Mouse (Mus musculus) kidney, postnatal 10 days (tissue): ENCODE data around the gene Adh6b.

ENCODE experiments used
- DNase-seq: peaks from one replicate; pipeline ENCODE4 v3.0.0; 2021; ENCODE audit warnings: mixed read lengths

The Adh6b gene

GRCm38 (mm10) chr3:138341471-138341870, at the start of gene Adh6b:
TSS of gene Adh6b (plus strand) at chr3:138341775.
- no peak for DNase-seq

DNA sequence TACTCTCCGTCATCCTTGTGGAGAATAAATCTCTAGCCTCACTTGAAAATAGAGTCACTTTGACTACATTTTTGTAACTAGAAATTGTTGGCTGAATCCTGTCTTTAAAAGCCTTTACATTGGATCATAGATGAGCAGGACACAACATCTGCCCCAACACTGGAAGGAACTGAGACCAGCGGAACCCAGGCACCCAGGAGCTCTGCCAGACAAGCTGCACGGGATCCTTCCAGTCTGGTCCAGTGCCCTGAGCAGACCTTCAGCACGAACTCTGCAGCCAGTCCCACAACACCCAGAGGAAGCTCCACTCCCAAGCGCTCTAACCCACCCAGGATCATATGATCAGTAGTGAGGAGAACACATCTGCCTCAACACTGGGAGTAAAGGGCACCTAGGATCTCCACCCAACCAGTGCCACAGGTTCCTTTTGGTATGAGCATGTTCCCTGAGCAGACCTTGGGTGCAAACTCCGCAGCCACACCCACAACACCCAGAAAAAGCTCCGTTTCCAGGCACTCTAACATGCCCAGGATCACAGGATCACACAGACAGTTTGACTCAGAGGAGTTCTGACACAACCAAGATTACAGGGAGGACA, 48.2 kb upstream of the Adh6b start:
- no peak for DNase-seq

- no peak for DNase-seq
These were observed 41.4 kb upstream of the Adh6b start for GRCm38 (mm10) chr3:138300130-138300529.

DNA sequence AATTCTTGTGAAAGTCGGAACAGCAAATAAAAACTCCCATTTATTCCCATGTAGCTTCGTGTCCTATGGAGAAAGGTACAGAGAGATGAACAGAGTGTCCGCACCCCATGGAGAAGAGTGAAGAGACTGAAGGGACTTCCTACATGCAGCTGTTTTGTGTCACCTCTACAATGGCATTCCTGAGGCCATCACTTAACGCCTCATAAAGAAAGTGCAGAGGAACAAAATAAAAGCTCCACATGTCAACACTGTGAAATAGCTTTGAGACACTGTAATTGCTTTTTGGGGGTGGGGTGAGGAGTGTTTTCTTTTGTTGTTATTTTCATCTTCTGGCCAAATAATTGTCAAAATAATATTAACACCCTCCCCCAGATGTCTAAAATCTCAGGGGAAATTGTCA, 38.9 kb upstream of the Adh6b start:
- no peak for DNase-seq

GRCm38 (mm10) chr3:138303771-138304488, 37.6 kb upstream of the Adh6b start:
- DNase-seq = no peak

DNA sequence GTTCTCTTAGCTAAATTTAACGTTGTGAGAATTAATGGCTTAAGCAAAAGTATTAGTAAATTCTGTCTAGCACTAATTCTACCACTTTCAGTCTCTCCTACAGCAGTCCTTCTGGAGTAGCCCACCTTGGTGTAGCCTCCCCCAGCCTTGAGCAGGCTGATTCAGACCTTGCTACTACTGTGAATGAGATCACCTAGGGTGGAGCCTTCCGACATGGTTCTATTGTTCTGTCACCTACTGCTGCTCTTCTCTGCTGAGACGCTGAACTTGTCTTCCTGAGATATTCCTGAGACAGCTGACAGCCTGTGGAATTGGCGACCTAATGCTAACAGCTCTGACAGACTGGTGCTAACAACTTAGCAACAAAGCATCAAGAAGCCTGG, 37.1 kb upstream of the Adh6b start:
- no peak for DNase-seq

- no peak for DNase-seq
These were observed 35.9 kb upstream of the Adh6b start for GRCm38 (mm10) chr3:138305486-138306289.

DNA sequence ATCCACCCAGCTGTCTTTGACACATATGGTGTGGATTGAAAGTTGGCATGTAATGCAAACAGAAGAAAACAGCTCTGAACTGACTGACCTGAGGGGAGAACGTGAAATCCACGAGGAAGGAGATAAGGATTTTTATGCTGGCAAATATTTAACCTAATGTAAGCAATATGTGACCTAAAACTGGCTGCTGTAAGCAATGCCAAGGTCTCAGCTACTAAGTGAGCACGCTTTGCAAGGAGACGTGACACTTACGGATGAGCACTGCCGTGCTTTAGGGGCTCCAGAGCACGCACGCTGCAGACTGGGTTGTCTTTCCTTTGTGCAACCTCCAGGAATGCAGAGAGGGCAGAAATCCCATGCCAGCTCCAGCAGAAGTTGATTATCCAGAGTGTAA, 35.3 kb upstream of the Adh6b start:
- DNase-seq = no peak

GRCm38 (mm10) chr3:138309910-138310309, 31.7 kb upstream of the Adh6b start:
- no peak for DNase-seq

DNA sequence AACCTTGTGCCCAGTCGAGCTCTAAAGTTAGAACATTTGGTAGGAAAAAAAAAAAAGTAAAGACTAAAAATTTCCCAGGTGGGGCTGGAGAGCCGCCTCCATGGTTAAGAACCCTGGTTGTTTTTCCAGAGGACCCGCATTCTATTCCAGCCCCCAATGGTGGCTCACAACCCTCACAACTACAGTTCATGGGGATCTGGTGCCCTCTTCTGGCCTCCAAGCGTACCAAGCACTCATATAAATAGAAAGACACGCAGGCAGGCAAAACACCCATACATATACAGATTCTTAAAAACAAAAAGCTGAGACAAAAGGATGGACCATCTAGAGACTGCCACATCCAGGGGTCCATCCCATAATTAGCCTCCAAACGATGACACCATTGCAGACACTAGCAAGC, 30.6 kb upstream of the Adh6b start:
- DNase-seq = peak; percentile 26

DNA sequence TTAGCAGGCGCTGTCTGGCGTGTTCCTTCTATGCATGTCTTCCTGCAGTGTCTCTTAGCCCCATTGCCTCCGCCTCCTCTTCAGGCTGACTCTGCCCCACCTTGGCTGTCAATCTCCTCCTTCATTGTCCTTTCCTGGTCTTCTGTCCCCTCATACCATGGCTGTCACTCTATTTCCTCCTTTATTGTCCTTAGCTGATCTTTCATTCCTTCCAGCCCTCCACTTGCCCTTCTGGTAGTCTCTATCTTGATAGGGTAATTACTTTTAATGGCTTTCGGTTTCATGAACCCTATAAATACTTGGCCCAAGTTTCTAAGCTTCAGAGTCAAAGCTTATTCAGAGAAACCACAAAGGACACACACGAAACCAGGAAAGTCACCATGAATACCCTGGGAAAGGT, 28.6 kb upstream of the Adh6b start, which contains the start of gene Adh6a:
Gene Adh6a (plus strand): TSS at position 322 of the 400 bp plus-strand sequence.
- no peak for DNase-seq

DNA sequence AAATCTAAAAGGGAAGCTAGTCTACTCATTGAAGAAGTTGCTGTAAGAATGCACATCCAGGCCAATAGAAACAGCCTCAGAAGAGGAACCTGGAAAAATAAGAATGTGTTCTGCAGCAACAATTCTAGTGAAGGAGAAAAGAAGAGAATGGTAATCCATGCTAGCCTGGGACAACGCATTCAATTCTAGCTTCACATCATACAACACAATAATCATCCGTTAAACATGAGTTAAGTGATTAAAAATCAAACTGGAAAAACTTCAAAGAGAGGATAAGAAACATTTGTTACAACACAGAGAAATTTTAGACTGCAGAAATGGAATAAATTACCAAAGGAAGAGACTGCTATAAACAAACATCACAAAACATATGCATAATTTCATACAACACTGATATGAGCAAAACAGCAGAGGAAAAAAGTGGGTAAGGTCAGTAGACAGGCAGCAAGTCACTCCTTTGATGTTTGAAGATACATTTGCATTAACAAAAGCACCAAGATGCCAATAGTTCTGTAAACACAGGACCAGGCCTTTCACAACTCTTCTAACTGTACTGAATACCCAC, 24.6 kb upstream of the Adh6b start:
- DNase-seq = no peak

- no peak for DNase-seq
These were observed 16.6 kb upstream of the Adh6b start for GRCm38 (mm10) chr3:138325001-138325400.

DNA sequence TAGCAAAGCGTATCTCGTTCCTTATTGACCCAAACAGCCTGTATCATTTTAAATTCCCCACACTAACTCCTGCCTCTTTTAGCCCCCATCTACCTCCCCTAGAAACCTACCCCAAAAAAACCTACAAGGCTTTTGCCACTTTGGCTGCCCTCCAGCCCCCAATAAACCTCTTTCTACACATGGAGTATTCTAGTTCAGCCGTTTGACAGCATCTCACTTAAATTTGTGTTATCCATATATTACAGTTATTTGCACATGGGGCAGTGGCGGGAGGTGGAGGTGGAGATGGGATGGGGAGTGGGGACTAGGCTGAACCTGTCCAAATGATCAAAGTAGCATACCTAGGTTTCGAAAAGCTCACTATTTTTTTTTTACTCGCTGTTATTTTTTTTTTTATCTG, 16.1 kb upstream of the Adh6b start:
- no peak for DNase-seq

DNA sequence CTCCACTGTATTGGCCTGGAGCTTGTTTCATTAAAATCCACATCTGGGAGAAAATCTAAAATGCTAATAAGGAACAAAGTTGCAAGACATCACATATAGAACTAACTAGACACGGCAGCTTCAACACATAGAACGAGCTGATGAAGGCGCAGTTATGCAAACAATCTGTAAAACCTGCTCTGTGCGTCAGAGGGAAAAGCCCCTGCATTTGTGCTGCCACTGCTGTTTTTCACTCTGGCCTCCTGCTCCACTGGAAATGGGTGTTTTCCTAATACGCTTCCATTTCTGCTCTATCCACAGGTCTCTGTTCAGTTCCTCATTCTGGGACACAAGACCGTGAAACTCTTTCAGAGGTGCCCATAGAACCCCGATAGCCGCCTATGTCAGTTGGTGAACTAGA, 7.7 kb upstream of the Adh6b start:
- DNase-seq = no peak

DNA sequence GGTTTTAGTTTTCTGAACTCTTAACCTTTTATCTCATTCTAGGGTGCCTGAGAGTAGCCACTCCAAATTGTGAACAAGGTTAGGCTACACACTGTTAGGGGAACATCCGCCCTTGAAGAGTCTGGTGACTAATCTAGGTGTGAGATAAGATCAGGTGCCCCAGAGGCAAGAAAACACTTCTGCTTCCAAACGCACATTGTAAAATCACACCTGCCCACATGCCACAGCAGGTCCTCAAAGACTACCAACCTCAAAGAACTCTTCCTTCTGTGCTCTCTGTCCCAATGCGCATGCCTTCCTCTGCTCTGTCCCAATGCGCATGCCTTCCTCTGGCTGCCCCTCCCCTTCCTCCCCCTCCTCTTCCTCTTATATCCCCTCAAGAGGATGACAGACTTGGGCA, 7.3 kb upstream of the Adh6b start:
- no peak for DNase-seq

DNA sequence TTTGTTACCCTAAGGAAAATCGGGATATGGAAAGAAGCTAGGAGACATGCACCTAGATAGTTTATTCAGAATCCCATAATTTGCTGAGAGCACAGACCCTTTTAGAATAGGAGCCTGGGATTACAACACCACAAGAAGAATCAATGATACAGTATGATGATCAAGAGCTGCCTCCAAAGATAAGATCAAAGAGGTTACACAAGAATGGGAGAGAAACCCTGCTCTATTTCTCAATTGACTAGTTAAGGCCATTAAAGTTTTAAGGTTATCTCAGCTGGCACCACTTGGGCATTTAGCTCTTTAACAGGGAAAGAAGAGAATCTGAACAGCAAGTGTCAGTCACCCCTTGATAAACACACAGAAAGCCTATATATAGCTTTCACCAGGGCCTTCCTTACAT, 6.0 kb upstream of the Adh6b start:
- DNase-seq = no peak

DNA sequence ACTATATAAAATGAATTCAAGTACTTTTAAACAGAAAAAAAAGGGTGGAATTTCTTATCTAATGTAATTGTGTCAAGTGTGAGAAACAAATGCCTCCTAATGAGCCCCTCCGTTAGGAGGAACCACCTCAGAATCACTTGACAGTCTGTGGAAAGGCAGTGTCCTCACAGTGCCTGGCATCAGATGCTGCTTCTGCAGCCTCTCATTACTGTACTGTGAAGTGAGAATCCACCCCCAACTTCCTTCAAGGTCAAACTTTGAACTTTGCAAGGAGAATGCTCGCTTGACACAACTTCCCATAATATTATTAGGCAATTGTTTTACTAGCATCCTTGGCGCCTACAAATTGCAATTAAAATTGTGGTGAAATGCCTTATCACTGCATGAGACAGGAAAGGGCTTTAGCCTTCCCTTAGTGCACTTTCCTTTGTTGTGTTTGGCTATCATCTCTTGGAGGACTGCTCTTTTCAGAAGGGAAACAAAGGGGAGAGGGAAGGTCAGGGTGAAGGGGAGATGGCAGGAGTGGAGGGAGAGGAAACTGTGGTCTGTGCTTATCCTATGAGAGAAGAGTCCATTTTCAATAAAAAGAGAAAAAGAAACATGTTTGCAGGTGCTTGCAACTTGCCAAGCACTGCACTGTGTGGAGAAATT, 5.3 kb upstream of the Adh6b start:
- DNase-seq = peak; percentile 17

- no peak for DNase-seq
These were observed 5.5 kb downstream of the Adh6b start for GRCm38 (mm10) chr3:138347041-138347440.

DNA sequence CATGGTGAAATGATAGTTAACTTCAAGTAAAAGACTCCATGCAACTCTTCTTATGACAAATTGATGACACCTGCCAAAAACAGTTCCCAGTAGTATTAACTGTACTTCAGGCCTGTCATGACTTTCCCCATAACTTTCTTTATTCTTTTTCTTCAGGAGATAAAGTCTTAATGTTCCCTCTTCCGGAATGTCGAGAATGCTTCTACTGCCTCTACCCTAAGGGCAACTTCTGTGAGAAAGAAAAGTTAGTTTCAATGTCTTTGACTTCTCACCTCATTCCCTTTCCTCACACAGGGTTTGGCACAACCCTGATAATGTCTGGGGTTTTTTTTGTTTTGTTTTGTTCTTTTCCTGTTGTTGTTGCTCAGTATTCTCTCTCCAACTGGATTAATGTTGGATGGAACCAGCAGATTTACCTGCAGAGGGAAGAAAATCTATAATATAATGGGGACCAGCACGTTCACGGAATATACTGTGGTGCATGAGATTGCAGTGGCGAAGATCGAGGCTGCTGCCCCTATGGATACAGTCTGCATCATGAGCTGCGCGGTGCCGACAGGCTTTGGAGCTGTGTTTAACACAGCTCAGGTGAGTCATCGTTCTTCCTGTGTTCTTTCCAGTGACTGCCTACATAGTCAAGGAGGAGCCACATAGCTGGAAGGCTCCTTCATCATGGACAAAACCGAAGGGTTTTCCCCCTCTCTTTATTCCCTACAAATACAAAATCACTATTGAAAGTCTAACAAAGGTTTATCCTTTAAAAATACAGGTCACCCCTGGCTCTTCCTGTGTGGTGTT, 10.6 kb downstream of the Adh6b start:
- no peak for DNase-seq

- no peak for DNase-seq
These were observed 17.3 kb downstream of the Adh6b start for GRCm38 (mm10) chr3:138358856-138359255.

DNA sequence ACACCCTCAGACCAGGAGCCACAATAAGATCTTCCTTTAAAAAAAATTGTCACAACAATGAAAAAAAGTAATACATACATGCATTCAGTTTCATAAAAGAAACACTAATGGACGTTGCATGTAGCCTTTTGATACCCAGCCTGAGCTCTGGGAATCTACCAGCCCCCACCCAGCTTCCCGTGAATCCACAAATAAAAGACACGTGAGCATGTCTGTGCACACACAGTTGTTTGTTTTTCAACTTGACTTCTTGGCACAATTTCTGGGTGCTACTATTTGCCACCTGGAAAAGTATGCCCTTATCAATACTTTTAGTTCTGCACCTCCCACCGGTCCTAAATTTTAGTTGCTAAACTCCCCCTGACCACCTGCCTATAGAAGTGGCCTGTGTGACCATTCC, 19.1 kb downstream of the Adh6b start:
- DNase-seq = no peak
